Mouse (Mus musculus): ENCODE results near the gene Ldlr.
"Not testable (repeated sequence)": the region's sequence is repeated elsewhere in the genome, so short reads cannot be mapped to it uniquely, and the experiment has no call there.

Ldlr gene

GRCm38 (mm10) chr9:21758576-21759529 is 35.6 kb downstream of the Ldlr start:
- no peak for DNase-seq

GRCm38 (mm10) chr9:21759718-21760117 is 36.4 kb downstream of the Ldlr start:
- DNase-seq: no peak

- peak; percentile 97 for DNase-seq
These were observed 37.1 kb downstream of the Ldlr start, which contains the start of gene Spc24 for GRCm38 (mm10) chr9:21760155-21761088. Spc24 (minus strand) TSS chr9:21760303.

- DNase-seq: peak; percentile 84
These were observed 38.9 kb downstream of the Ldlr start for GRCm38 (mm10) chr9:21762135-21762534.

- DNase-seq: peak; percentile 76
These were observed 41.1 kb downstream of the Ldlr start for GRCm38 (mm10) chr9:21764084-21764999.

GRCm38 (mm10) chr9:21767896-21768295 is 44.6 kb downstream of the Ldlr start:
- DNase-seq: peak; percentile 57

- peak; percentile 54 for DNase-seq
These were observed 45.5 kb downstream of the Ldlr start for GRCm38 (mm10) chr9:21768511-21769411.

GRCm38 (mm10) chr9:21769558-21770183 is 46.4 kb downstream of the Ldlr start:
- no peak for DNase-seq

GRCm38 (mm10) chr9:21773396-21773795 is 50.1 kb downstream of the Ldlr start:
- not testable (repeated sequence) for DNase-seq

GRCm38 (mm10) chr9:21774353-21774752 is 51.1 kb downstream of the Ldlr start:
- no peak for DNase-seq

- no peak for DNase-seq
These were observed 54.4 kb downstream of the Ldlr start for GRCm38 (mm10) chr9:21777726-21778125.

GRCm38 (mm10) chr9:21781657-21782468 is 58.6 kb downstream of the Ldlr start:
- peak; percentile 57 for DNase-seq

GRCm38 (mm10) chr9:21784517-21785307 is 61.4 kb downstream of the Ldlr start:
- peak; percentile 87 for DNase-seq

- DNase-seq: not testable (repeated sequence)
These were observed 63.0 kb downstream of the Ldlr start for GRCm38 (mm10) chr9:21786309-21786708.

- peak; percentile 82 for DNase-seq
These were observed 63.6 kb downstream of the Ldlr start for GRCm38 (mm10) chr9:21786906-21787305.

- DNase-seq: no peak
These were observed 64.4 kb downstream of the Ldlr start for GRCm38 (mm10) chr9:21787654-21788053.

GRCm38 (mm10) chr9:21788234-21788633 is 65.0 kb downstream of the Ldlr start:
- DNase-seq: no peak

- DNase-seq: peak; percentile 91
These were observed 68.6 kb downstream of the Ldlr start for GRCm38 (mm10) chr9:21791861-21792260.

- peak; percentile 78 for DNase-seq
These were observed 69.4 kb downstream of the Ldlr start for GRCm38 (mm10) chr9:21792644-21793043.
